Comparison of ENCODE assay signal across 8 mouse cellular contexts in genomic region chr9:77754728-77755402, GRCm38 (mm10). TPM values are rescaled to one million over a fixed set of nuclear protein-coding genes. Genes with fewer than 3 reads are reported as not detected.
DNase-seq lines count a peak whose midpoint lies in the region; ATAC-seq and TF ChIP-seq lines count a peak whose summit lies in the region.

No protein-coding gene starts in this region.

- peak overlapping the region; percentile 78 for H3K9ac ChIP-seq in intestine, embryonic 16.5 days (ENCODE audit: low read depth, low read length)
- peak overlapping the region; percentile 88 for H3K9ac ChIP-seq in liver, embryonic 14.5 days (replicated peaks)

- H3K27ac ChIP-seq in intestine, embryonic 16.5 days (ENCODE audit: low read length), result peak overlapping the region; percentile 76
- H3K27ac ChIP-seq in liver, embryonic 14.5 days, result peak overlapping the region; percentile 61

- peak overlapping the region; percentile 74 for H3K4me2 ChIP-seq in intestine, embryonic 16.5 days (ENCODE audit: low read depth, low read length)
- peak overlapping the region; percentile 80 for H3K4me2 ChIP-seq in liver, embryonic 14.5 days (ENCODE audit: low read depth)
- H3K4me2 ChIP-seq in myocyte (ENCODE audit: low read depth), result peak overlapping the region; percentile 91

- H3K36me3 ChIP-seq in intestine, embryonic 16.5 days (ENCODE audit: control insufficient read depth, insufficient read depth, low read length), result no peaks in the 10 kb centered on the region
- peaks cover 18% of the 10 kb centered on the region for H3K36me3 ChIP-seq in liver, embryonic 14.5 days (replicated peaks; ENCODE audit: control insufficient read depth, insufficient read depth, low read depth)
- H3K36me3 ChIP-seq in myocyte (ENCODE audit: control insufficient read depth, insufficient read depth), result no peaks in the 10 kb centered on the region

- H3K79me2 ChIP-seq in myocyte (ENCODE audit: control insufficient read depth, insufficient read depth), result peaks cover 48% of the 10 kb centered on the region

- WGBS in intestine, embryonic 16.5 days, result under 1% methylated on average over 49 of the region's 57 CpGs
- WGBS in liver, embryonic 14.5 days (ENCODE audit: insufficient replicate concordance), result under 1% methylated on average over 57 of the region's 57 CpGs

- H3K4me1 ChIP-seq in intestine, embryonic 16.5 days (ENCODE audit: control insufficient read depth, insufficient read depth, low read length), result peaks cover 7% of the 10 kb centered on the region; the same call in 1 of the 2 replicates
- H3K4me1 ChIP-seq in liver, embryonic 14.5 days (replicated peaks; ENCODE audit: control insufficient read depth in 2 of 2, insufficient read depth in 2 of 2, low read length in 1 of 2), result peaks cover 19 to 32% of the 10 kb centered on the region in 2 experiments

- peak; percentile 27; the same call in 1 of the 2 replicates for TF ChIP-seq CTCF in liver, embryonic 14.5 days (IDR thresholded peaks at IDR 0.05; ENCODE audit: low read depth)

- H3K27me3 ChIP-seq in intestine, embryonic 16.5 days (replicated peaks; ENCODE audit: control insufficient read depth, insufficient read depth, low read length), result no peaks in the 10 kb centered on the region
- no peaks in the 10 kb centered on the region for H3K27me3 ChIP-seq in liver, embryonic 14.5 days (ENCODE audit: control insufficient read depth, insufficient read depth, low read length)
- H3K27me3 ChIP-seq in myocyte (ENCODE audit: control insufficient read depth, insufficient read depth, insufficient read length), result no peaks in the 10 kb centered on the region

- DNase-seq in ZHBTc4 (ENCODE audit: low read depth, low spot score), result peak; percentile 71
- DNase-seq in gastrocnemius, adult 18-20 months (ENCODE audit: low spot score), result peak; percentile 70
- DNase-seq in liver, embryonic 14.5 days (ENCODE audit: low read depth in 3 of 3, low spot score in 3 of 3), result peak in 1 of 3 experiments; percentile 52
- DNase-seq in urinary bladder, adult 2 months (ENCODE audit: low spot score), result peak; percentile 58

- TF ChIP-seq EP300 in liver, embryonic 14.5 days (IDR thresholded peaks at IDR 0.05; ENCODE audit: low read depth), result no peak

- peak overlapping the region; percentile 94 for H3ac ChIP-seq in myocyte (ENCODE audit: control insufficient read depth, insufficient read length)

- no peak for TF ChIP-seq POLR2A in myocyte (IDR thresholded peaks at IDR 0.05; ENCODE audit: insufficient read length, low read depth)

- H3K9me3 ChIP-seq in intestine, embryonic 16.5 days (ENCODE audit: control insufficient read depth, low read length), result no peaks in the 10 kb centered on the region
- no peaks in the 10 kb centered on the region for H3K9me3 ChIP-seq in liver, embryonic 14.5 days (ENCODE audit: control insufficient read depth, low read length)

- H3K4me3 ChIP-seq in intestine, embryonic 16.5 days (ENCODE audit: low read length), result peak overlapping the region; percentile 76
- peak overlapping the region; percentile 82 to 89 for H3K4me3 ChIP-seq in liver, embryonic 14.5 days (ENCODE audit: insufficient read depth in 1 of 2, low read depth in 2 of 2, low read length in 2 of 2)
- peak overlapping the region; percentile 71 for H3K4me3 ChIP-seq in myocyte

- peak; percentile 30 for ATAC-seq in CD4-positive, CD25-positive, alpha-beta regulatory T cell, adult 4 months
- ATAC-seq in common myeloid progenitor, adult 5-6 weeks (replicated peaks; ENCODE audit: low read depth, poor library complexity, severe bottlenecking), result peak; percentile 47
- ATAC-seq in intestine, embryonic 16.5 days, result peak; percentile 81
- ATAC-seq in liver, embryonic 14.5 days (ENCODE audit: insufficient read depth), result peak; percentile 52

TF ChIP-seq in myocyte, 11 proteins besides CTCF, POLR2A, EP300 and RAD21:
- TF ChIP-seq MYOG (IDR thresholded peaks at IDR 0.05; ENCODE audit: control insufficient read depth in 1 of 3, insufficient read depth in 1 of 3, insufficient read length in 2 of 3, low read depth in 2 of 3) (no peak), TCF3 (IDR thresholded peaks at IDR 0.05; ENCODE audit: insufficient read length, low read depth) (no peak), POLR2AphosphoS2 (IDR thresholded peaks at IDR 0.05; ENCODE audit: insufficient read length, low read depth) (no peak), CEBPB (IDR thresholded peaks at IDR 0.05; ENCODE audit: insufficient read depth, poor library complexity, severe bottlenecking) (no peak), E2F4 (IDR thresholded peaks at IDR 0.05; ENCODE audit: insufficient read depth) (no peak), REST (IDR thresholded peaks at IDR 0.05; ENCODE audit: insufficient read depth, insufficient read length) (no peak), MYOD1 (IDR thresholded peaks at IDR 0.05; ENCODE audit: control insufficient read depth in 1 of 3, insufficient read length in 2 of 3, low read depth in 2 of 3) (no peak)
TF ChIP-seq in myocyte: peak in this region for 0.

RNA-seq across cellular contexts. Expression of gene Gclc, which starts 0.5 kb away (rescaled TPM):
- 10 to 100 TPM in 1 of 2 experiments, 1 to 10 TPM in 1; 6.5 to 11.0 TPM for polyA plus RNA-seq in CD4-positive, CD25-positive, alpha-beta regulatory T cell, adult 4 months (2017; shearing (Covaris generic))
- total RNA-seq in common myeloid progenitor, adult 5-6 weeks (2017), result 48.4 and 57.5 TPM in 2 replicates
- 10 to 100 TPM in 1 of 2 experiments, 1 to 10 TPM in 1; 9.1 to 10.6 TPM for total RNA-seq in gastrocnemius, adult 18-20 months (2021)
- polyA plus RNA-seq in intestine, embryonic 16.5 days (2015; fragmentation: Nextera tagmentation; extraction: Ambion mirVana), result 4.7 and 10.1 TPM in 2 replicates
- 24.1 and 30.9 TPM in 2 replicates for polyA plus RNA-seq in liver, embryonic 14.5 days (2012; rRNA removed)
- 26.6 and 31.8 TPM in 2 replicates for polyA plus RNA-seq in liver, embryonic 14.5 days (2014; fragmentation: Nextera tagmentation; extraction: Ambion mirVana)
- 9.0 TPM for polyA plus RNA-seq in myocyte (2012; fragmentation: generic; extraction: Trizol)
- 56.6 and 67.4 TPM in 2 replicates for polyA plus RNA-seq in urinary bladder, adult 2 months (2012; rRNA removed)

Comparison
In these comparisons a context has a peak if more than half of its experiments do, and no peak if none do; other contexts are left out.
1. ATAC-seq: peak in every context shown above with its lines; median percentile 81 in intestine, embryonic 16.5 days; 52 in liver, embryonic 14.5 days; 47 in common myeloid progenitor, adult 5-6 weeks; 30 in CD4-positive, CD25-positive, alpha-beta regulatory T cell, adult 4 months.